Mouse (Mus musculus) adrenal gland, postnatal 14 days (tissue): Measurements from ENCODE around the gene Rnf135. TPM values are rescaled to one million over a fixed set of nuclear protein-coding genes. Genes with fewer than 3 reads are reported as not detected.
"Not testable (repeated sequence)": the region's sequence is repeated elsewhere in the genome, so short reads cannot be mapped to it uniquely, and the experiment has no call there.

Experiments used
- DNase-seq: peaks from one replicate; pipeline ENCODE4 v3.0.0; 2021; ENCODE audit warnings: mixed read lengths
- total RNA-seq: library from RNA; stranded (reverse); gene quantifications from 2 replicates; pipeline ENCODE4 v1.2.3, GENCODE M21; 2021

The Rnf135 gene
- total RNA-seq, 1 experiment from 2014 or later: 7.8 TPM

- no peak for DNase-seq
These were observed 20.4 kb downstream of the Rnf135 start for GRCm38 (mm10) chr11:80204037-80204436.

GRCm38 (mm10) chr11:80204941-80205340, 21.3 kb downstream of the Rnf135 start:
- peak; percentile 26 for DNase-seq

- DNase-seq: no peak
These were observed 24.8 kb downstream of the Rnf135 start for GRCm38 (mm10) chr11:80208465-80208859.

GRCm38 (mm10) chr11:80208860-80209800, 25.5 kb downstream of the Rnf135 start, which contains the start of gene Rhot1:
Rhot1 (plus strand) TSS chr11:80209019.
- peak; percentile 98 for DNase-seq

DNA sequence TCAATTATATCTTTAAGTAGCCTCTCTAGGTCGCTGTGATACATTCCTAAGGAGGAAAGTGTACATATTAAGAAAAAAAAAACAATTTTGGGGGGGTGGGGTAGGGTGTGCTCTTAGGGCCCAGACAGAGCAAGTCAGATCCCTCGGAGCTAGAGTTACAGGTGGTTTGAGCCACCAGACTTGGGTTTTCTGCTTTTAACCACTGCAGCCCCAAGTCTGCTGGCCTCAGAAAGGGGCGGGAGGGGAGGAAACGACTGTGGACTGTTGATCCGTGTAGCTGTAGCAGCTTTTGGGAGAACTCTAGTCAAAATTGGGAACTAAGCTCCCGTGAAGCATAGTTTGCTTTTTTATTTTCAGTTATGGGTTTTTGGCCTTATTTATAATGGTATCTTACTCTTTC, 26.7 kb downstream of the Rnf135 start:
- no peak for DNase-seq

- no peak for DNase-seq
These were observed 28.6 kb downstream of the Rnf135 start for GRCm38 (mm10) chr11:80212282-80212681.

GRCm38 (mm10) chr11:80215291-80215690, 31.6 kb downstream of the Rnf135 start:
- DNase-seq: no peak

GRCm38 (mm10) chr11:80218657-80219293, 35.1 kb downstream of the Rnf135 start:
- DNase-seq: peak; percentile 19

- not testable (repeated sequence) for DNase-seq
These were observed 46.4 kb downstream of the Rnf135 start for GRCm38 (mm10) chr11:80230066-80230465.

GRCm38 (mm10) chr11:80237278-80237677, 53.6 kb downstream of the Rnf135 start:
- no peak for DNase-seq

DNA sequence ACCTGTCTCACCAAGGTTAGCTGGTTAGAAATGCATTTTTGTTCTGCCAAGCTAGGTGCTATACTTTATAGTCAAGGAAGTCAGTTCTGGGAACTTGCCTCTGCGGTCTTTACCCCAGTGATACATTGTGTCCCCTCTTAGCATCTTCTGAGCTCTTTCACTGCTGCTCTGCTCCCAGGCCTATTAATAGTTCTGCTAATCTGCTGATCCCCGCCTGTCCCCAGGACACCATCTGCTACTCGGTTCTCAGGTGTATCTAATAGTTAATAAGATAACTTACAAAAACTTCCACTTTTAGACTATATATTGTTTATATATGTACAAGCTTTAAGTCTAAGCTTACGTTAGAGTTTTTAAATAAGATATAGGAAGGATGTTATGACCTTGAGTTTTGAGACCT, 54.7 kb downstream of the Rnf135 start:
- DNase-seq: no peak

DNA sequence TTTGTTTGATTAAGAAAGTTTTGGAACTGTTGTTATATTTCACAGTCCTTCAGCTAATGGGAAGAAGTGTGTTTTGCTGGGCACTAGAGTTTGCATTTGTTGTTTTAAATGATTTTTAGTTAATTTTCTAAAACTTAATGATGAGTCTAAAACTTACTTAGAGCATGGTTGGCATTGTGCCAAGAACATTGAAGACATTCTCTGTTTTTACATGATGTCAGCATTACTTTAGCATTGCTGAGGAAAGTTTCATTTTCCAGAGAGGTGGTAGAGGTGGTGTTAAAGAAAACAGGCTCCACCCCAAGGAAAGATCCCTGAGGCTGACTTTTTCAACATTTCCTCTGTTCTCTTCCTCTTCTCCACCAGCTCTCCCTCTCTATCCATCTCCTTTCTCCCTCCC, 63.4 kb downstream of the Rnf135 start:
- no peak for DNase-seq

DNA sequence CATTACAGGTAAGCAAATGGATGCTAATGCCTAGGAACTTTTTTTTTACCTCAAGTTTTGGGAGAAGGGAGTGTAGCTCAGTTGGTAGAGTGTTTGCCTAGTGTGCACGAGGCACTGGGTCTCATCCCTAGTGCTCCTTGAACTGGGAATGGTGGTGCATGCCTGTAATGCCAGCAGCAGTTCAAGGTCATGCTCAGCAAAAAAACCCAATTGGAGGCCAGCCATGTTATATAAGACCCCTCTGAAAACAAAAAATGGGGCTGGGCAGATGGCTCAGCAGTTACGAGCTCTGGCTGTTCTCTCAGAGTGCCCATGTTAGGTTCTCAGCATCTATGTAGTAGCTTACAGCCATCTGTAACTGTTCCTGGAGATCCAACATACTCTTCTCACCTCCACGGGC, 64.9 kb downstream of the Rnf135 start:
- DNase-seq: no peak

Other genes with a start within 250 kb of the Rnf135 start
- 36.8 and 37.0 TPM in 2 replicates for gene Utp6, start 221.5 kb upstream of the Rnf135 start, total RNA-seq
- gene Suz12, start 190.7 kb upstream of the Rnf135 start, total RNA-seq: 53.4 and 61.1 TPM in 2 replicates
- gene Crlf3, start 102.9 kb upstream of the Rnf135 start, total RNA-seq: 21.5 and 32.2 TPM in 2 replicates
- gene Atad5, start 94.5 kb upstream of the Rnf135 start, total RNA-seq: 4.6 and 4.7 TPM in 2 replicates
- gene Tefm, start 41.7 kb upstream of the Rnf135 start, total RNA-seq: 18.6 and 22.1 TPM in 2 replicates
- 13.6 and 13.9 TPM in 2 replicates for gene Adap2, start 29.7 kb upstream of the Rnf135 start, total RNA-seq
- gene Rhot1, start 25.2 kb downstream of the Rnf135 start, total RNA-seq: 66.5 and 69.1 TPM in 2 replicates
- gene Rhbdl3, start 117.1 kb downstream of the Rnf135 start, total RNA-seq: 2.6 and 3.2 TPM in 2 replicates
- 12.7 and 20.4 TPM in 2 replicates for gene 5730455P16Rik, start 194.2 kb downstream of the Rnf135 start, total RNA-seq
- gene Zfp207, start 199.4 kb downstream of the Rnf135 start, total RNA-seq: 154 and 176 TPM in 2 replicates
- gene Psmd11, start 244.8 kb downstream of the Rnf135 start, total RNA-seq: 124 and 132 TPM in 2 replicates